Mouse (Mus musculus): ENCODE data around the gene Dnajc14. TPM values are rescaled to one million over a fixed set of nuclear protein-coding genes. Genes with fewer than 3 reads are reported as not detected.

Gene Dnajc14
- total and polyA plus RNA-seq, 3 experiments = 27.7 to 36.7 TPM; not detected in 1

DNA sequence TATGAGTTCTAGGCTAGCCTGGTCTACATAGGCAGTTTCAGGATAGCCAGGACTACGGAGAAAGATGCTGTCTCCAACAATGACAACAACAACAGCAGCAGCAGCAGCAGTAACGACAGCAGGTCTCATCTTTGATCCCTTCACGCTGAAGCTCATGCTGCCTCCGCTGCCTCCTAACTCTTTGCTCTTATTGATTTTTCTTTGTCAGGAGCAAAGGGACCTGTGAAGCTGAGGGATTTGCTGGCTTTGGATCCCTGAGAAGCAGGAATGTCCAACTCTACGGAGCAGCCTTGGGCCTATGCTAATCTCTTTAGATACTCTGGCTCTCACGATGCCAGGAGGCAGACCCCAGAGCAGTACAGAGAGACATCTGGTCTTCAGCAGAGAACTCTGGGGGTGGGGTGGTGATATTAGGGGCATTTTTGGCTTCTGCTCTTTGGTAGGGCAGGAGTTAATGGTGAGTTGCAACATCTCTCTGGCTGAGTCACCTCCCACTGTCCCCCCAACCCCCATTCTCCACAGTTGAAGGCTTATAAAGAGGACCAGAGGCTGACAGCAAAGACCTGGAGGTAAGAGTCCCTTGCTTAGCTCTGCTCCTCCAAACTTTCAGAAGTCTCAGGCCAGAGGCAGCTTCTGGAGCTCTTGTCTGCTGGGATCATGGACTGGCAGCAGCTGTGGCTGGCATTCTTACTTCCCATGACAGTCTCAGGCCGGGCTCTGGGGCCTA is 13.3 kb upstream of the Dnajc14 start, which contains the start of gene Mmp19:
TSS of gene Mmp19 (plus strand) at position 513 of the 727 bp plus-strand sequence.
- Histone ChIP-seq H3K79me2 (ENCODE audit: control insufficient read depth, insufficient read depth, low read length, poor library complexity) (no peaks in the 10 kb centered on the region), H3K4me3 (ENCODE audit: control insufficient read depth in 1 of 2, insufficient read depth in 1 of 2, low read depth in 2 of 2, low read length in 2 of 2) (no peak within 1 kb of the TSS), H3K36me3 (ENCODE audit: control insufficient read depth in 1 of 2, insufficient read depth in 2 of 2, low read length in 2 of 2) (peaks cover 0 to 5% of the 10 kb centered on the region in 2 experiments; a peak in 2 of 4 replicates), H3K9ac (ENCODE audit: control insufficient read depth, low read depth, low read length, poor library complexity, severe bottlenecking) (no peak within 1 kb of the TSS), H3K27me3 (ENCODE audit: control insufficient read depth in 1 of 2, insufficient read depth in 2 of 2, low read length in 2 of 2) (no peaks in the 10 kb centered on the region), H3K27ac (ENCODE audit: control insufficient read depth, low read depth, low read length) (no peak within 1 kb of the TSS), H3K4me1 (ENCODE audit: control insufficient read depth in 1 of 2, insufficient read depth in 2 of 2, low read length in 2 of 2) (peaks cover 0 to 7% of the 10 kb centered on the region in 2 experiments; a peak in 1 of 4 replicates), H3K9me3 (replicated peaks; ENCODE audit: insufficient read depth, low read length) (no peaks in the 10 kb centered on the region)
- TF ChIP-seq POLR2A (IDR thresholded peaks at IDR 0.05; ENCODE audit: control insufficient read depth in 1 of 2, insufficient read depth in 1 of 2, low read depth in 1 of 2, low read length in 2 of 2, poor library complexity in 1 of 2) = no peak
- TF ChIP-seq NRF1 (IDR thresholded peaks at IDR 0.05; ENCODE audit: insufficient read depth, low read depth, low read length, poor library complexity, severe bottlenecking) = no peak
- no peak for TF ChIP-seq ELF1 (IDR thresholded peaks at IDR 0.05; ENCODE audit: low read depth, low read length)
- no peak for TF ChIP-seq UBTF (IDR thresholded peaks at IDR 0.05; ENCODE audit: borderline replicate concordance, insufficient read depth, low read depth, low read length)
- no peak for TF ChIP-seq NELFE (IDR thresholded peaks at IDR 0.05; ENCODE audit: low read depth, low read length)
- no peak for TF ChIP-seq TBP (IDR thresholded peaks at IDR 0.05; ENCODE audit: low read depth, low read length)
- TF ChIP-seq ZC3H11A (IDR thresholded peaks at IDR 0.05; ENCODE audit: low read depth, low read length) = no peak
- TF ChIP-seq SIN3A (IDR thresholded peaks at IDR 0.05; ENCODE audit: low read length) = no peak
- no peak for TF ChIP-seq USF1 (IDR thresholded peaks at IDR 0.05; ENCODE audit: low read depth, low read length)
- no peak for TF ChIP-seq MXI1 (IDR thresholded peaks at IDR 0.05; ENCODE audit: low read depth, low read length)
- no peak for TF ChIP-seq GATA1 (IDR thresholded peaks at IDR 0.05; ENCODE audit: low read depth, low read length)
- no peak for TF ChIP-seq KAT2A (conservative IDR thresholded peaks at IDR 0.05; ENCODE audit: low read depth, low read length)
- no peak for TF ChIP-seq RCOR1 (IDR thresholded peaks at IDR 0.05; ENCODE audit: low read depth, low read length)
- TF ChIP-seq USF2 (IDR thresholded peaks at IDR 0.05; ENCODE audit: borderline replicate concordance in 1 of 2, insufficient read depth in 1 of 2, low read depth in 1 of 2, low read length in 2 of 2) = no peak
- TF ChIP-seq HCFC1 (IDR thresholded peaks at IDR 0.05; ENCODE audit: low read depth, low read length) = no peak
- TF ChIP-seq RAD21 (IDR thresholded peaks at IDR 0.05; ENCODE audit: low read depth, low read length) = no peak
- DNase-seq (ENCODE audit: low read depth, low spot score) = no peak

DNA sequence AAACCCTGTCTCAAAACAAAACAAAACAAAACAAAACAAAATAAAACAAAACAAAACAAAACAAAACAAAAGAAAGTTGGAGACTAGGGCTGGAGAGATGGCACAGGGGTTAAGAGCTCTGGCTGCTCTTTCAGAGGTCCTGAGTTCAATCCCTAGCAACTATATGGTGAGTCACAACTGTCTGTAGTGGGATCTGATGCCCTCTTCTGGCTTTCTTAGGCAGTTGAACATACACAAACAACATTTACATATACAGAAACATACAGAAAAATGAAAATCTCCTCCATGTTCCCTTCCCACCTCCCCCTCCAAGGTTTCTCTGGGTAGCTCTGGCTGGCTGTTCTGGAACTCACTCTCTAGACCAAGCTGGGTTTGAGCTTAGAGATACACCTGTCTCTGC is 11.8 kb upstream of the Dnajc14 start:
- no peaks in the 10 kb centered on the region for H3K79me2 ChIP-seq (ENCODE audit: control insufficient read depth, insufficient read depth, low read length, poor library complexity)
- TF ChIP-seq RAD21 (IDR thresholded peaks at IDR 0.05; ENCODE audit: low read depth, low read length) (peak; percentile 20; the same call in 1 of the 2 replicates), SMC3 (IDR thresholded peaks at IDR 0.05; ENCODE audit: low read depth, low read length) (peak; percentile 29; the same call in 1 of the 2 replicates), TBP (IDR thresholded peaks at IDR 0.05; ENCODE audit: low read depth, low read length) (no peak), MAZ (IDR thresholded peaks at IDR 0.05; ENCODE audit: low read depth, low read length) (no peak), UBTF (IDR thresholded peaks at IDR 0.05; ENCODE audit: borderline replicate concordance, insufficient read depth, low read depth, low read length) (no peak), CHD2 (IDR thresholded peaks at IDR 0.05; ENCODE audit: low read length) (no peak), EP300 (IDR thresholded peaks at IDR 0.05; ENCODE audit: low read depth in 1 of 2, low read length in 2 of 2) (no peak), CTCF (IDR thresholded peaks at IDR 0.05 in 2 of 3, conservative IDR thresholded peaks at IDR 0.05 in 1 of 3; ENCODE audit: control insufficient read depth in 1 of 3, insufficient read depth in 1 of 3, low read depth in 2 of 3, low read length in 3 of 3, poor library complexity in 1 of 3, severe bottlenecking in 1 of 3) (peak in 1 of 3 experiments; percentile 44; a peak in 2 of 6 replicates), USF2 (IDR thresholded peaks at IDR 0.05; ENCODE audit: borderline replicate concordance in 1 of 2, insufficient read depth in 1 of 2, low read depth in 1 of 2, low read length in 2 of 2) (no peak), MEF2A (IDR thresholded peaks at IDR 0.05; ENCODE audit: extremely low read depth, insufficient replicate concordance, low read depth, low read length, poor library complexity, severe bottlenecking) (no peak), TCF12 (IDR thresholded peaks at IDR 0.05; ENCODE audit: low read depth, low read length) (no peak), ZNF384 (IDR thresholded peaks at IDR 0.05; ENCODE audit: low read depth, low read length) (no peak)
- peaks cover 0 to 5% of the 10 kb centered on the region in 2 experiments; a peak in 2 of 4 replicates for H3K36me3 ChIP-seq (ENCODE audit: control insufficient read depth in 1 of 2, insufficient read depth in 2 of 2, low read length in 2 of 2)
- H3K4me3 ChIP-seq (ENCODE audit: control insufficient read depth in 1 of 2, insufficient read depth in 1 of 2, low read depth in 2 of 2, low read length in 2 of 2) = no peak overlapping the region
- no peaks in the 10 kb centered on the region for H3K27me3 ChIP-seq (ENCODE audit: control insufficient read depth in 1 of 2, insufficient read depth in 2 of 2, low read length in 2 of 2)
- H3K27ac ChIP-seq (ENCODE audit: control insufficient read depth, low read depth, low read length) = no peak overlapping the region
- DNase-seq (ENCODE audit: low read depth, low spot score) = peak; percentile 52
- no peaks in the 10 kb centered on the region for H3K9me3 ChIP-seq (replicated peaks; ENCODE audit: insufficient read depth, low read length)
- peaks cover 0 to 7% of the 10 kb centered on the region in 2 experiments; a peak in 1 of 4 replicates for H3K4me1 ChIP-seq (ENCODE audit: control insufficient read depth in 1 of 2, insufficient read depth in 2 of 2, low read length in 2 of 2)
- H3K9ac ChIP-seq (ENCODE audit: control insufficient read depth, low read depth, low read length, poor library complexity, severe bottlenecking) = no peak overlapping the region
